Mouse (Mus musculus): ENCODE results near the gene Sec24c.

The Sec24c gene

GRCm38 (mm10) chr14:20729871-20730270 is 55.8 kb downstream of the Sec24c start:
- no peak for ATAC-seq (ENCODE audit: insufficient number of reproducible peaks, low FRiP score, low TSS enrichment)

- ATAC-seq (ENCODE audit: insufficient number of reproducible peaks, low FRiP score, low TSS enrichment), result no peak
These were observed 56.9 kb downstream of the Sec24c start for GRCm38 (mm10) chr14:20730853-20731602.

- 0 out of 2 replicates have a peak, but pooled peaks have one; percentile 5 for ATAC-seq (ENCODE audit: insufficient number of reproducible peaks, low FRiP score, low TSS enrichment)
These were observed 59.2 kb downstream of the Sec24c start for GRCm38 (mm10) chr14:20733041-20733951.

- ATAC-seq (ENCODE audit: insufficient number of reproducible peaks, low FRiP score, low TSS enrichment), result peak; percentile 95
These were observed 60.1 kb downstream of the Sec24c start, which contains the start of gene Ndst2 for GRCm38 (mm10) chr14:20733952-20734774. Gene Ndst2 (minus strand): TSS chr14:20734562.

- ATAC-seq (ENCODE audit: insufficient number of reproducible peaks, low FRiP score, low TSS enrichment), result no peak
These were observed 60.9 kb downstream of the Sec24c start for GRCm38 (mm10) chr14:20735052-20735451.

GRCm38 (mm10) chr14:20735892-20736390 is 61.8 kb downstream of the Sec24c start:
- ATAC-seq (ENCODE audit: insufficient number of reproducible peaks, low FRiP score, low TSS enrichment), result no peak

GRCm38 (mm10) chr14:20737306-20737705 is 63.2 kb downstream of the Sec24c start:
- ATAC-seq (ENCODE audit: insufficient number of reproducible peaks, low FRiP score, low TSS enrichment), result no peak

- no peak for ATAC-seq (ENCODE audit: insufficient number of reproducible peaks, low FRiP score, low TSS enrichment)
These were observed 64.4 kb downstream of the Sec24c start for GRCm38 (mm10) chr14:20738511-20738910.

- no peak for ATAC-seq (ENCODE audit: insufficient number of reproducible peaks, low FRiP score, low TSS enrichment)
These were observed 67.2 kb downstream of the Sec24c start for GRCm38 (mm10) chr14:20741301-20741700.

- no peak for ATAC-seq (ENCODE audit: insufficient number of reproducible peaks, low FRiP score, low TSS enrichment)
These were observed 69.5 kb downstream of the Sec24c start for GRCm38 (mm10) chr14:20743614-20744013.

All from cerebellum, adult (tissue).